Mouse (Mus musculus): ENCODE data around the gene Dxo. TPM values are rescaled to one million over a fixed set of nuclear protein-coding genes. Genes with fewer than 3 reads are reported as not detected.

The Dxo gene
- 21.0 and 22.2 TPM in 2 replicates for polyA plus RNA-seq (2015; fragmentation: Nextera tagmentation; extraction: Ambion mirVana)

DNA sequence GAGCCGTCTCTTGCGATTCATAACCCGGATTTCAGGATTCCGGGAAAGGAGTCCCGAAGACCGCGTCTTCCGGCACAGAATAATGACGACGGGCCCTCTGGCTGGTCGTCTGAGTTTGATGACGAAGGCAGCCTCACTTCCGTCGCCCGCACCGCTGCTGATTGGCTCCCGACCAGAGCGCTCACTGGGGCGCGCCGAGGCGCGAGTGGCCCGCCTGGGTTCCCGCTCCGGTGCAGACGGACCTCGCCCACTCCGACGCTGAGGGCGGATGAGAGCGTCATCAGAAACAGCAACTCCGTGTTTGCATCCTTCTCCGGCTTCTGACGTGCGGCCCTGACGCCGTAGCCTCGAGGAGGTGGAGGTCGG, at the start of gene Dxo, which contains the start of gene Stk19:
Dxo (plus strand) TSS at position 164 of the 366 bp plus-strand sequence.
Stk19 (minus strand) TSS at position 90 of the 366 bp plus-strand sequence.

GRCm38 (mm10) chr17:34804301-34804700, 32.5 kb upstream of the Dxo start, which contains the start of gene Cyp21a1:
Cyp21a1 (minus strand) TSS chr17:34804561.

GRCm38 (mm10) chr17:34849722-34850516, 13.1 kb downstream of the Dxo start, which contains the start of the genes Skiv2l and Nelfe:
Skiv2l (minus strand) TSS chr17:34850210.
Nelfe (plus strand) TSS chr17:34850391.

GRCm38 (mm10) chr17:34862416-34863081, 25.7 kb downstream of the Dxo start, which contains the start of gene Cfb:
Cfb (minus strand) TSS chr17:34862518.

GRCm38 (mm10) chr17:34879336-34879879, 42.6 kb downstream of the Dxo start, which contains the start of gene Zbtb12:
Zbtb12 (plus strand) TSS chr17:34879483.

DNA sequence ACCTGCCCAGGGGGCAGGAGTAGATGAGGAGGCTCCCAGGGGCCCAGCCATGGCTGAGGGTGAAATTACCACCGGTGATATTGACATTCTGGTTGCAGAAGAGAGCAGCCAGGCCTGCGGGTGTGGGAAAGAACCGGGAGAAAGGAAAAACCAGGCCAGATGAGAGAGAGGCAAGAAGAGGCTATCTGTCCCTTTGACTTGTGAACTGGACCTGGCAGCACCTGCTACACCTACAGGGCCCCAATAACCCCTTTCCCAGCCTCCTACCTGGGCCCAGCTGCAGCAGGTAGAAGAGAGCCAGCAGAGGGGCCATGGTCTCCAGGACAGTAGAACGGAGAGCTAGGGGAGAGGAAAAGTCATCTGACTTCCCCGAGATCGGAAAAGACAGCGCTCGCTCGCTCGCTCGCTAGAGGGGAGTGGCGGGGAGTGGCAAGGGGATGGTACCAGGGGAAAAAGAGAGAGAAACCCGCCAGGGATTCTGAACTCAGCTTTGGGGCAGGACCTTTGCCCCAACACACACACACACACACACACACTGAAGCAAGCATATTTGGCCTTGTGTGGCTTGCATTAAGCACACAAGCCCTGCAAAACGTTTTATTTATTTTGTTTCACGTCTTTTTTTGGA, 45.0 kb downstream of the Dxo start, which contains the start of gene Gm20547:
Gm20547 (minus strand) TSS at position 360 of the 628 bp plus-strand sequence.

Small RNAs within 50 kb of the gene (microRNA-seq; reads per million reads assigned to microRNA genes)
- gene Mir6970 (0 reads per million in 2 experiments), gene Mir6971 (0.10 to 1.7 reads per million in 2 experiments), gene Mir6972 (0 reads per million in 2 experiments)

Other genes starting within 250 kb of the Dxo start
- gene Gpsm3, start 247.2 kb upstream of the Dxo start, polyA plus RNA-seq (2015; fragmentation: Nextera tagmentation; extraction: Ambion mirVana): 8.5 and 8.6 TPM in 2 replicates
- gene Pbx2, start 245.8 kb upstream of the Dxo start, polyA plus RNA-seq (2015; fragmentation: Nextera tagmentation; extraction: Ambion mirVana): 5.9 and 6.4 TPM in 2 replicates
- 1.1 and 1.2 TPM in 2 replicates for gene Ager, start 239.2 kb upstream of the Dxo start, polyA plus RNA-seq (2015; fragmentation: Nextera tagmentation; extraction: Ambion mirVana)
- 41.4 and 51.6 TPM in 2 replicates for gene Rnf5, start 233.3 kb upstream of the Dxo start, polyA plus RNA-seq (2015; fragmentation: Nextera tagmentation; extraction: Ambion mirVana)
- 27.7 and 30.6 TPM in 2 replicates for gene Agpat1, start 232.8 kb upstream of the Dxo start, polyA plus RNA-seq (2015; fragmentation: Nextera tagmentation; extraction: Ambion mirVana)
- gene Egfl8, start 221.0 kb upstream of the Dxo start, polyA plus RNA-seq (2015; fragmentation: Nextera tagmentation; extraction: Ambion mirVana): 16.9 and 21.7 TPM in 2 replicates
- 24.2 and 24.7 TPM in 2 replicates for gene Ppt2, start 208.5 kb upstream of the Dxo start, polyA plus RNA-seq (2015; fragmentation: Nextera tagmentation; extraction: Ambion mirVana)
- gene Prrt1, start 207.5 kb upstream of the Dxo start, polyA plus RNA-seq (2015; fragmentation: Nextera tagmentation; extraction: Ambion mirVana): 0.08 and 0.19 TPM in 2 replicates
- 10.5 and 13.4 TPM in 2 replicates for gene Fkbpl, start 192.3 kb upstream of the Dxo start, polyA plus RNA-seq (2015; fragmentation: Nextera tagmentation; extraction: Ambion mirVana)
- 16.5 and 20.5 TPM in 2 replicates for gene Atf6b, start 189.9 kb upstream of the Dxo start, polyA plus RNA-seq (2015; fragmentation: Nextera tagmentation; extraction: Ambion mirVana)
- gene Tnxb, start 166.5 kb upstream of the Dxo start, polyA plus RNA-seq (2015; fragmentation: Nextera tagmentation; extraction: Ambion mirVana): 15.2 and 16.9 TPM in 2 replicates
- 0.82 and 3.6 TPM in 2 replicates for gene C4b, start 93.1 kb upstream of the Dxo start, polyA plus RNA-seq (2015; fragmentation: Nextera tagmentation; extraction: Ambion mirVana)
- gene Cyp21a1, start 32.5 kb upstream of the Dxo start, polyA plus RNA-seq (2015; fragmentation: Nextera tagmentation; extraction: Ambion mirVana): not detected in 2 replicates
- gene Stk19, start 74 bp upstream of the Dxo start, polyA plus RNA-seq (2015; fragmentation: Nextera tagmentation; extraction: Ambion mirVana): 11.6 and 15.6 TPM in 2 replicates
- gene Skiv2l, start 13.2 kb downstream of the Dxo start, polyA plus RNA-seq (2015; fragmentation: Nextera tagmentation; extraction: Ambion mirVana): 15.7 and 16.8 TPM in 2 replicates
- 33.1 and 42.1 TPM in 2 replicates for gene Nelfe, start 13.4 kb downstream of the Dxo start, polyA plus RNA-seq (2015; fragmentation: Nextera tagmentation; extraction: Ambion mirVana)
- 4.1 and 6.3 TPM in 2 replicates for gene Cfb, start 25.5 kb downstream of the Dxo start, polyA plus RNA-seq (2015; fragmentation: Nextera tagmentation; extraction: Ambion mirVana)
- gene Zbtb12, start 42.5 kb downstream of the Dxo start, polyA plus RNA-seq (2015; fragmentation: Nextera tagmentation; extraction: Ambion mirVana): 0.87 and 0.99 TPM in 2 replicates
- not detected in 2 replicates for gene Gm20547, start 45.0 kb downstream of the Dxo start, polyA plus RNA-seq (2015; fragmentation: Nextera tagmentation; extraction: Ambion mirVana)
- gene C2, start 61.2 kb downstream of the Dxo start, polyA plus RNA-seq (2015; fragmentation: Nextera tagmentation; extraction: Ambion mirVana): 5.1 and 9.4 TPM in 2 replicates
- gene Ehmt2, start 61.5 kb downstream of the Dxo start, polyA plus RNA-seq (2015; fragmentation: Nextera tagmentation; extraction: Ambion mirVana): 26.7 and 27.6 TPM in 2 replicates
- gene Slc44a4, start 77.4 kb downstream of the Dxo start, polyA plus RNA-seq (2015; fragmentation: Nextera tagmentation; extraction: Ambion mirVana): not detected in 2 replicates
- gene Neu1, start 94.2 kb downstream of the Dxo start, polyA plus RNA-seq (2015; fragmentation: Nextera tagmentation; extraction: Ambion mirVana): 12.8 and 14.9 TPM in 2 replicates
- 0.12 and 0.27 TPM in 2 replicates for gene Hspa1b, start 122.2 kb downstream of the Dxo start, polyA plus RNA-seq (2015; fragmentation: Nextera tagmentation; extraction: Ambion mirVana)
- 0.32 TPM in 1 of 2 replicates, not detected in the other for gene Gm20481, start 132.9 kb downstream of the Dxo start, polyA plus RNA-seq (2015; fragmentation: Nextera tagmentation; extraction: Ambion mirVana)
- gene Hspa1a, start 135.1 kb downstream of the Dxo start, polyA plus RNA-seq (2015; fragmentation: Nextera tagmentation; extraction: Ambion mirVana): 2.5 and 3.8 TPM in 2 replicates
- 2.7 and 2.8 TPM in 2 replicates for gene Hspa1l, start 135.7 kb downstream of the Dxo start, polyA plus RNA-seq (2015; fragmentation: Nextera tagmentation; extraction: Ambion mirVana)
- 54.1 and 55.4 TPM in 2 replicates for gene Lsm2, start 144.8 kb downstream of the Dxo start, polyA plus RNA-seq (2015; fragmentation: Nextera tagmentation; extraction: Ambion mirVana)
- gene Vars, start 164.0 kb downstream of the Dxo start, polyA plus RNA-seq (2015; fragmentation: Nextera tagmentation; extraction: Ambion mirVana): 27.6 and 32.6 TPM in 2 replicates
- gene Vwa7, start 179.6 kb downstream of the Dxo start, polyA plus RNA-seq (2015; fragmentation: Nextera tagmentation; extraction: Ambion mirVana): 0.46 and 0.53 TPM in 2 replicates
- 10.6 and 11.5 TPM in 2 replicates for gene Sapcd1, start 191.0 kb downstream of the Dxo start, polyA plus RNA-seq (2015; fragmentation: Nextera tagmentation; extraction: Ambion mirVana)
- gene Msh5, start 209.7 kb downstream of the Dxo start, polyA plus RNA-seq (2015; fragmentation: Nextera tagmentation; extraction: Ambion mirVana): 2.2 and 3.5 TPM in 2 replicates
- gene Clic1, start 212.9 kb downstream of the Dxo start, polyA plus RNA-seq (2015; fragmentation: Nextera tagmentation; extraction: Ambion mirVana): 115 and 138 TPM in 2 replicates
- gene Ddah2, start 222.0 kb downstream of the Dxo start, polyA plus RNA-seq (2015; fragmentation: Nextera tagmentation; extraction: Ambion mirVana): 144 and 157 TPM in 2 replicates
- 11.3 TPM in 1 of 2 replicates, not detected in the other for gene Ly6g6c, start 228.4 kb downstream of the Dxo start, polyA plus RNA-seq (2015; fragmentation: Nextera tagmentation; extraction: Ambion mirVana)
- gene Mpig6b, start 229.2 kb downstream of the Dxo start, polyA plus RNA-seq (2015; fragmentation: Nextera tagmentation; extraction: Ambion mirVana): 0.08 and 0.30 TPM in 2 replicates
- 2.1 TPM in 1 of 2 replicates, not detected in the other for gene Ly6g6e, start 239.9 kb downstream of the Dxo start, polyA plus RNA-seq (2015; fragmentation: Nextera tagmentation; extraction: Ambion mirVana)
- 0.49 and 1.2 TPM in 2 replicates for gene Ly6g6d, start 241.0 kb downstream of the Dxo start, polyA plus RNA-seq (2015; fragmentation: Nextera tagmentation; extraction: Ambion mirVana)
- 0.11 and 0.29 TPM in 2 replicates for gene Ly6g6f, start 248.6 kb downstream of the Dxo start, polyA plus RNA-seq (2015; fragmentation: Nextera tagmentation; extraction: Ambion mirVana)

Data from skeletal muscle tissue, postnatal 0 days (tissue).